Mouse (Mus musculus): ENCODE data around the gene Klk1b5.

DNA sequence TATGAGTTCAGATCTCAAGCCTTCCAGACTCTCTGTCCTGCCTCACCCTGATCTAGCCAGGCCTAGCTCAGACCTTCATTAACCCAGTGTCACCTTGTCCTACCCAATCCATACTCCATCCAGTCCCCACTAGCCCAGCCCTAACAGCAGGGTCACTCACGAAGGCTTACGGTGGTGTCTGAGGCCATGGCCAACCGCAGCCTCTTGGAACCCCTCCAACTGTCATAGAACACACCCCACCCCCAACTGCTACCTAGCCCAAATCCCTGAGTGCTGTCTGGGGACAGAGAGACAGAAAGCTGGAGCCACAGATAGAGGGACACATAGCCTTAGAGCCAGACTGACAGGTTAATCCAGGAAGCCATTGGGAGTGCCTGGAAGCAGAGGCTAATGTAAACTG lies 20.2 kb downstream of the Klk1b5 start, which contains the start of gene Gm36864:
- TF ChIP-seq CTCF (IDR thresholded peaks at IDR 0.05; ENCODE audit: low read depth) (no peak), EP300 (IDR thresholded peaks at IDR 0.05; ENCODE audit: low read depth) (no peak)

Data from liver, postnatal 0 days (tissue).